Mouse (Mus musculus) left cerebral cortex, postnatal 14 days (tissue): ENCODE measurements at regions not wholly inside any gene's neighbourhood (a gene's known extent, or its start where the extent isn't known, plus 50 kb on each side); places are given as distances from the start of the nearest gene placed in this dataset.

Experiments used
- DNase-seq, 2 experiments: peaks; one replicate each; pipeline ENCODE4 v3.0.0; 2021 to 2022; ENCODE audit warnings: low spot score in 2 of 2, mixed read lengths in 1 of 2
- intact Hi-C: fragments of 180-260 bp; cut with DNase I; formaldehyde crosslinking; loops from one replicate; pipeline ENCODE4 v1.15.1; 2025

DNA sequence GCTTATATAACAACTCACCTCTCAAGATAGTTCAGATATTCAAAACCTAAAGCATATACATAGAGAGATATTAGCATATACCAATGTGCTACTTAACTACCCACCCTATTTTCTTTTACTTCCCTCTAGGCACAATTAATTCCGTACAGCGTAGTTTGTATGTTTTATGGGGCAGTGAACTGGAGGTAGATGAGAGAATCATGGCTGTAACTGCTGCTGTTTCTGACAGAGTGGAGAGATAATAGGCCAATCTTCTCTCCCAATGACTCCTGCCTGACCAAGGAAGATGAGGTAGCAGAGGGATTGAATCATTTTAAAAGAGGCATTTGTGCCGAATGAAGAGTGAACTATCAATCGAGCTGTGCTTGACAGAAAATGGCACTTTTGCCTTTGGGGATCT is 1640.1 kb upstream of the B3galt2 start:
- intact Hi-C loops, result no loop called here

DNA sequence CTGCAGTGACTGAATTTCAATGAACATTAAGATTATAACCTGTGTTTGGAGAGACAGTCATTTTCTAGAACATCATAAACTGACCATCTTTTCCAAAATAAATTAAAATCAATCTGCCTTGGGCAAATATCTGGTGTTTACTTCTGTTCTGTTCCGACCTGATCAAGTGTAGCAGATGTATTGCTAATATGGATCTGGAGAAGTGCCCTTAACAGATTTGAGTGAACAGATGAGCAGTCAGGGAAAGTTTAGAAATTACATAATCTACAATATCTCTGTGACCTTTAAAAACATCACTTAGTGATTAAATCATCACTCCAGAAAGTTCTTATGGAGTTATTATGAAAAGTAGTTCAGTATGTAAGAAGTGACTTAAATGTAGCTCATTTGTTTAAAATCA is 1634.1 kb upstream of the B3galt2 start:
- intact Hi-C loops, result no loop called here
- no peak for DNase-seq

More for the DNA sequence above, 1640.1 kb upstream of the B3galt2 start:
- no peak for DNase-seq

DNA sequence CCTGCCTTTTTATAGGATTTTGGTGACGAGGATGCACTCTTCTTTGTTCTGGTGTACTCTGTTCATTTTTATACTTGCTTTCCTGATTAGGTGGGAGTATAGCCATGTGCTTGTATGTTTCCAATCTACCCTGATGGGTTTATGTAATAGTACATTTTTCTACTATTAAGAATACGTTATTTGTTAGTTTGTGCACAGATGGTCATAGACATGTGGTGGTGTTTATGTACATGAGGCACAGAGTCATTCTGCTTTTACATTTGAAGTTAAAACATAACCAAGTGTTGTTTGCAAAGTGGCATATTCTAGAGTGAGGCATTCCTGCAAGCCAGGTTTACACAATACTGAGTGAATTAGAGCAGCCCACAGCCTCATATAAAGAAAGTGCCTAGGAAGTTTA is 1597.7 kb upstream of the B3galt2 start:
- DNase-seq, result no peak
- intact Hi-C loops, result no loop called here

DNA sequence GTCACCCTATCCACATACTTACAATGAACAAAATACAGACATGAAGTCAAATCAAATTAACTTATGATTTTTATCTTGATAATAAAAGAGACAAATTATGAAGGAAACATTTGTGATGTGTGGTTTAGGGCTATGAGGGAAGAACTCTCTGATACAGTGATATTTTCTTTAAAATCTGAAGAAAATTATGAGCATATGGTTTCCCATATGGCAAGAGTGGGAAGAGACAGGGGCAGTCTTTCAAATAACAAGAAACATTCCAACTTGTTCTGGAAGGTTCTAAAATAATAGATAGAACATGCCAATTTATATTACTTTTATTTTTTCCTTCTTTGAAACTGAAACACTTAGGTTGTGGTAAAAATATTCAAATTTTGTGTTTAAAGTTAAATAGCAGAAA is 1585.3 kb upstream of the B3galt2 start:
- no peak for DNase-seq
- intact Hi-C loops, result no loop called here
